Mouse (Mus musculus): ENCODE results near the gene Rab35.
A peak's percentile ranks its signal among the peaks of the same experiment; 100 is the strongest.

Rab35 gene

GRCm38 (mm10) chr5:115631505-115632357, at the start of gene Rab35:
TSS of gene Rab35 (plus strand) at chr5:115631908.
- peak; percentile 97 for DNase-seq

- no peak for DNase-seq
Measured at GRCm38 (mm10) chr5:115585616-115586015, 46.1 kb upstream of the Rab35 start.

- DNase-seq, result no peak
Measured at GRCm38 (mm10) chr5:115586166-115586565, 45.5 kb upstream of the Rab35 start.

- no peak for DNase-seq
Measured at GRCm38 (mm10) chr5:115586780-115587179, 44.9 kb upstream of the Rab35 start.

- no peak for DNase-seq
Measured at GRCm38 (mm10) chr5:115591028-115591427, 40.7 kb upstream of the Rab35 start.

- DNase-seq, result no peak
Measured at GRCm38 (mm10) chr5:115591506-115591905, 40.2 kb upstream of the Rab35 start.

GRCm38 (mm10) chr5:115603561-115603960, 28.1 kb upstream of the Rab35 start:
- DNase-seq, result no peak

- DNase-seq, result no peak
Measured at GRCm38 (mm10) chr5:115611566-115611965, 20.1 kb upstream of the Rab35 start.

GRCm38 (mm10) chr5:115613332-115613731, 18.4 kb upstream of the Rab35 start:
- no peak for DNase-seq

GRCm38 (mm10) chr5:115614948-115615347, 16.8 kb upstream of the Rab35 start:
- DNase-seq, result peak; percentile 89

GRCm38 (mm10) chr5:115619690-115620089, 12.0 kb upstream of the Rab35 start:
- DNase-seq, result no peak

GRCm38 (mm10) chr5:115622686-115623085, 9.0 kb upstream of the Rab35 start:
- DNase-seq, result no peak

- DNase-seq, result no peak
Measured at GRCm38 (mm10) chr5:115623694-115624440, 7.8 kb upstream of the Rab35 start.

GRCm38 (mm10) chr5:115626237-115626886, 5.3 kb upstream of the Rab35 start:
- DNase-seq, result no peak

GRCm38 (mm10) chr5:115628083-115628482, 3.6 kb upstream of the Rab35 start:
- DNase-seq, result no peak

GRCm38 (mm10) chr5:115629672-115630071, 2.0 kb upstream of the Rab35 start:
- DNase-seq, result no peak

- no peak for DNase-seq
Measured at GRCm38 (mm10) chr5:115630291-115630690, 1.4 kb upstream of the Rab35 start.

- peak; percentile 68 for DNase-seq
Measured at GRCm38 (mm10) chr5:115632358-115632714, 628 bp downstream of the Rab35 start.

- DNase-seq, result no peak
Measured at GRCm38 (mm10) chr5:115633060-115633459, 1.4 kb downstream of the Rab35 start.

GRCm38 (mm10) chr5:115634046-115634445, 2.3 kb downstream of the Rab35 start:
- DNase-seq, result no peak

- peak; percentile 52 for DNase-seq
Measured at GRCm38 (mm10) chr5:115635536-115635935, 3.8 kb downstream of the Rab35 start.

- DNase-seq, result peak; percentile 58
Measured at GRCm38 (mm10) chr5:115644192-115644591, 12.5 kb downstream of the Rab35 start.

GRCm38 (mm10) chr5:115648876-115649275, 17.2 kb downstream of the Rab35 start:
- no peak for DNase-seq

- DNase-seq, result no peak
Measured at GRCm38 (mm10) chr5:115649699-115650098, 18.0 kb downstream of the Rab35 start.

Data from thymus, postnatal 4 days (tissue).